Comparison of ENCODE assay signal across 8 mouse cellular contexts in genomic region chr16:16911641-16912597, GRCm38 (mm10). TPM values are rescaled to one million over a fixed set of nuclear protein-coding genes. Genes with fewer than 3 reads are reported as not detected.
A peak's percentile ranks its signal among the peaks of the same experiment; 100 is the strongest.
DNase-seq lines count a peak whose midpoint lies in the region.

No protein-coding gene starts in this region.

- intact Hi-C loops in left cerebral cortex, postnatal 14 days (cut with DNase I) = no loop called here

- WGBS in midbrain, embryonic 10.5 days = 35% methylated on average over 13 of the region's 13 CpGs

- H3K27me3 ChIP-seq in midbrain, embryonic 10.5 days (ENCODE audit: low read depth, poor library complexity, severe bottlenecking) = no peaks in the 10 kb centered on the region

- H3K4me3 ChIP-seq in midbrain, embryonic 10.5 days = no peak overlapping the region

- H3K9me3 ChIP-seq in midbrain, embryonic 10.5 days (replicated peaks) = no peaks in the 10 kb centered on the region

- peak; percentile 96 for DNase-seq in ZHBTc4 (ENCODE audit: low read depth, low spot score)
- peak; percentile 67 to 84 for DNase-seq in cerebellum, postnatal 4 days (ENCODE audit: low spot score in 2 of 2)
- peak; percentile 73 for DNase-seq in gastrocnemius, postnatal 10 days
- peak; percentile 79 for DNase-seq in induced T-regulatory cell, adult 2 months (ENCODE audit: low read depth)
- DNase-seq in left cerebral cortex, postnatal 14 days (ENCODE audit: low spot score in 2 of 2) = peak; percentile 72 to 82
- peak; percentile 86 for DNase-seq in midbrain, embryonic 10.5 days (ENCODE audit: low spot score)
- DNase-seq in right cerebral cortex, postnatal 4 days = peak; percentile 65
- DNase-seq in yolk sac, embryonic 10.5 days (ENCODE audit: low spot score) = peak; percentile 47

- H3K27ac ChIP-seq in midbrain, embryonic 10.5 days (replicated peaks) = peak overlapping the region; percentile 87

- peaks cover 86% of the 10 kb centered on the region for H3K36me3 ChIP-seq in midbrain, embryonic 10.5 days

- H3K4me1 ChIP-seq in midbrain, embryonic 10.5 days = peaks cover 10% of the 10 kb centered on the region

RNA-seq across cellular contexts. Expression of gene Ppm1f, which starts 15.7 kb away (rescaled TPM):
- 10 to 100 TPM; 18.4 to 24.9 TPM for total RNA-seq in gastrocnemius, postnatal 10 days (2021)
- 10 to 100 TPM; 34.3 TPM for total RNA-seq in left cerebral cortex, postnatal 14 days (2021)
- polyA plus RNA-seq in midbrain, embryonic 10.5 days (2016; fragmentation: Nextera tagmentation; extraction: Ambion mirVana) = 26.6 and 30.0 TPM in 2 replicates

RNA-seq across cellular contexts. Expression of gene Vpreb1, which starts 41.3 kb away (rescaled TPM):
- total RNA-seq in gastrocnemius, postnatal 10 days (2021) = under 1 TPM in 1 of 2 experiments, not detected in 1; 0.72 TPM
- total RNA-seq in left cerebral cortex, postnatal 14 days (2021) = not detected
- 2.1 and 2.2 TPM in 2 replicates for polyA plus RNA-seq in midbrain, embryonic 10.5 days (2016; fragmentation: Nextera tagmentation; extraction: Ambion mirVana)

RNA-seq across cellular contexts. Expression of gene Top3b, which starts 41.4 kb away (rescaled TPM):
- total RNA-seq in gastrocnemius, postnatal 10 days (2021) = 10 to 100 TPM; 20.4 to 28.5 TPM
- total RNA-seq in left cerebral cortex, postnatal 14 days (2021) = 10 to 100 TPM; 58.9 to 68.2 TPM
- polyA plus RNA-seq in midbrain, embryonic 10.5 days (2016; fragmentation: Nextera tagmentation; extraction: Ambion mirVana) = 60.5 and 69.0 TPM in 2 replicates

RNA-seq across cellular contexts. Expression of gene Igll1, which starts 48.1 kb away (rescaled TPM):
- total RNA-seq in gastrocnemius, postnatal 10 days (2021) = 1 to 10 TPM in 1 of 2 experiments, not detected in 1; 1.2 TPM
- not detected for total RNA-seq in left cerebral cortex, postnatal 14 days (2021)
- polyA plus RNA-seq in midbrain, embryonic 10.5 days (2016; fragmentation: Nextera tagmentation; extraction: Ambion mirVana) = 0.07 and 0.17 TPM in 2 replicates
